Mouse (Mus musculus): Measurements from ENCODE around the gene Tmod3. TPM values are rescaled to one million over a fixed set of nuclear protein-coding genes. Genes with fewer than 3 reads are reported as not detected.
A peak's percentile ranks its signal among the peaks of the same experiment; 100 is the strongest.

The Tmod3 gene
- 103 and 113 TPM in 2 replicates for polyA plus RNA-seq (2014; fragmentation: Nextera tagmentation; extraction: Ambion mirVana)

DNA sequence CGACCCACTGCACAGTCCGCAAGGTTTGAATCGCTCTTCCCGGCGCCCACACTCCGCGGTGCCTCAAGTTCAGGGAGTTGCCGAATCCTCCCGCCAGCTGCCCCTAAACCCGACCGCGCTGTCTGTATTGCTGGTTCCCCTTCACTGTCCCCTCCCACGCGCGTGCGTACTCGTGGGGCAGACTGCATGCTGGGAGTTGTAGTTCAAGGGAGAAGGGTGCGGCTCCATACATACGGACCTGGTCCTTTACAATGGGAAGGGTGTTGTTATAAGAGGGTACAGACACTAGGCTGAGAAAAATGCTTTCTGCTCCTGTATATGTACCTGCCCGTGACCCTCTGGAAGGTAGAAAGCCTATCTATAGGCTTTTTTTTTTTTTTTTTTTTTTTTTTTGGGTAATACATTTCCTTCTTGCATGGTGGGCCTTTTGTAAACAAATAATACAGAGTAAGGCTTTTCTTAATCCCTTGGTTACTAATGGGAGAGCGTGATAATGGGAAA lies at the start of gene Tmod3:
TSS of gene Tmod3 (minus strand) at position 146 of the 501 bp plus-strand sequence.
- WGBS, result 2% methylated on average over 21 of the region's 21 CpGs
- H3K9ac ChIP-seq (ENCODE audit: low read length), result peak within 1 kb of the TSS; percentile 76
- no peaks in the 10 kb centered on the region for H3K27me3 ChIP-seq (ENCODE audit: control insufficient read depth, insufficient read depth, low read length)
- DNase-seq (ENCODE audit: low spot score), result peak; percentile 95
- peaks cover 6% of the 10 kb centered on the region for H3K4me1 ChIP-seq (ENCODE audit: control insufficient read depth, insufficient read depth, low read length)
- no peaks in the 10 kb centered on the region for H3K9me3 ChIP-seq (ENCODE audit: control insufficient read depth, low read length)
- ATAC-seq (ENCODE audit: insufficient number of reproducible peaks, low FRiP score, low TSS enrichment, low read depth), result peak; percentile 95
- H3K4me3 ChIP-seq (ENCODE audit: low read depth, low read length), result peak within 1 kb of the TSS; percentile 78
- peak within 1 kb of the TSS; percentile 83 for H3K4me2 ChIP-seq (ENCODE audit: low read depth, severe bottlenecking)
- no peak within 1 kb of the TSS; the same call in 1 of the 2 replicates for H3K27ac ChIP-seq (replicated peaks; ENCODE audit: low read depth, low read length)
- no peaks in the 10 kb centered on the region for H3K36me3 ChIP-seq (ENCODE audit: control insufficient read depth, insufficient read depth, low read length)

DNA sequence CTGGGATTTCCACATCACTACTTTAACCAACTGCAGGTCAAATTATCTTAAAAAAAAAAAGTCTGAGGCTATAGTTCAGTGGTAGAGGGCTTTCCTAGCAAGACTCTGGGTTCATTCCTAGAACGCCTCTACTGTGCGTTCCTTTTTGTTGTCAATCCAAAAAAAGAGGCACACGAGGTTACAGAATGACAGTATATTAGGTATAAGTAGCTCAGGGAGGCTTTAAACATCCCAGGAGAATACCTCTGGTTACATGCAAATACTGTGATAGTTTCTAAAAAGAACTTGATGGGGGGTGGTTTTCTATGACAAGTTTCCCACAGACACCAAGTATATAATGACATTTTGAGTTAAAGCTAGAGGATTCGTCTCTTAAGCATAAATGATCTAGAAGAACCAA lies 48.0 kb upstream of the Tmod3 start:
- Histone ChIP-seq H3K9ac (ENCODE audit: low read length) (no peak overlapping the region), H3K4me1 (ENCODE audit: control insufficient read depth, insufficient read depth, low read length) (no peaks in the 10 kb centered on the region), H3K4me3 (ENCODE audit: low read depth, low read length) (no peak overlapping the region), H3K27me3 (ENCODE audit: control insufficient read depth, insufficient read depth, low read length) (no peaks in the 10 kb centered on the region), H3K27ac (replicated peaks; ENCODE audit: low read depth, low read length) (no peak overlapping the region), H3K9me3 (ENCODE audit: control insufficient read depth, low read length) (no peaks in the 10 kb centered on the region), H3K4me2 (ENCODE audit: low read depth, severe bottlenecking) (no peak overlapping the region), H3K36me3 (ENCODE audit: control insufficient read depth, insufficient read depth, low read length) (no peaks in the 10 kb centered on the region)
- 90% methylated on average over 4 of the region's 4 CpGs for WGBS
- ATAC-seq (ENCODE audit: insufficient number of reproducible peaks, low FRiP score, low TSS enrichment, low read depth) (no peak), DNase-seq (ENCODE audit: low spot score) (no peak)

DNA sequence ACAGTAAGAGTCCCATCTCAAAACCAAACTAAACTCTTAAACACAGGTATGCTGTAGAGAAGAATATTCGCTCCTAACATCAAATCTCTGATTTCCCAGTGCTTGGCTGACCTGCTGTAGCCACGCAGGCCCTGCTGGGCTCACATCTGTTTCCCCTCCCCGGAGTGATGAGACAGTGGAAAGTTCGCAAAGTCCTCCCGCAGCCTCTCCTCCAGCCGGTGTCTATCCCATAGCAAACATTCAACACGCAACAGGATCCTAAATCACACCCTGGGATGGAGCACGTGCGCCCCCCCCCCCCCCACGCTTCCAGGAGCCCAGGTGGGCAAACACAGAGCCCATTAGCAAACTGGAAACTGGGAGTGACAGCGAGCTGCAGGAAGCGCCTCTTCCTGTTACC lies 42.1 kb upstream of the Tmod3 start:
- Histone ChIP-seq H3K27me3 (ENCODE audit: control insufficient read depth, insufficient read depth, low read length) (no peaks in the 10 kb centered on the region), H3K4me2 (ENCODE audit: low read depth, severe bottlenecking) (no peak overlapping the region; the same call in 1 of the 2 replicates), H3K36me3 (ENCODE audit: control insufficient read depth, insufficient read depth, low read length) (no peaks in the 10 kb centered on the region), H3K9me3 (ENCODE audit: control insufficient read depth, low read length) (no peaks in the 10 kb centered on the region), H3K4me1 (ENCODE audit: control insufficient read depth, insufficient read depth, low read length) (no peaks in the 10 kb centered on the region), H3K4me3 (ENCODE audit: low read depth, low read length) (no peak overlapping the region), H3K27ac (replicated peaks; ENCODE audit: low read depth, low read length) (no peak overlapping the region), H3K9ac (ENCODE audit: low read length) (no peak overlapping the region)
- ATAC-seq (ENCODE audit: insufficient number of reproducible peaks, low FRiP score, low TSS enrichment, low read depth) (no peak), DNase-seq (ENCODE audit: low spot score) (no peak)
- 48% methylated on average over 12 of the region's 12 CpGs for WGBS

DNA sequence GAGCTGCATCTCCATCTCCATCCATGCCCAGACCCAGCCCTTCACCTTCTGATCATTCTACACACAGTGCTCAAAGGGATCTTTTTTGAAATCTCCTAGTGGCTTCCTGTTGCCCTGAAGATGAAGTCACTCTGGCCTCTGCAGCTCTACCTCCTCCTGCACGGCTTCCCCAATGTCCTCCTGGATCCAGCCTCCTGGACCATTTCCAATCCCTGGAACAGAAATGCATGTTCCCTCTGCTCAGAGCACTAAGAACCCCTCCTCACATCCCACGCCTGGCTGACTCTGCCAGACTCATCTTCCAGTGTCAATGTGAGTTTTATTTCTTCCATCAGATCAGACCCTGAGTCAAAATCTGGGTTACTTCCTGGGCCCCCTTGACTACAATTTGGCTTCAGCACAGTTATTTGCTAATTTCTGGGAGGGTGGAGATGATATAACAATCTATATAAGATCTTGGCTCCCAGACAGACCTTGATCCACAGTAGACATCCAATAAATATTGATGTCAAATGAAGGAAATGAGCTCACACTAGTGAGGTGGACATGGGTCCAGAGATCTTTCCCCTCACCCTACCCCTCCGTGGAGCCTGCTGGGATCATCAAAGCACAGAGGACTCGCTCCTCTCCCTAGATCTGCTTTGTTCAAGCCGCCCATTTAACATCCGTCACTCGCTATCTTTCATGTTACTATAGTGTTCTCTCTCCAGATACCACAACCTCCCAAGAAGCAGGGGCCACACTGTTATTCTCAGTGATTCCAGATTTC lies 40.9 kb upstream of the Tmod3 start:
- 72% methylated on average over 7 of the region's 7 CpGs for WGBS
- H3K27ac ChIP-seq (replicated peaks; ENCODE audit: low read depth, low read length), result no peak overlapping the region
- H3K9me3 ChIP-seq (ENCODE audit: control insufficient read depth, low read length), result no peaks in the 10 kb centered on the region
- DNase-seq (ENCODE audit: low spot score), result no peak
- no peaks in the 10 kb centered on the region for H3K36me3 ChIP-seq (ENCODE audit: control insufficient read depth, insufficient read depth, low read length)
- H3K9ac ChIP-seq (ENCODE audit: low read length), result no peak overlapping the region
- no peaks in the 10 kb centered on the region for H3K27me3 ChIP-seq (ENCODE audit: control insufficient read depth, insufficient read depth, low read length)
- ATAC-seq (ENCODE audit: insufficient number of reproducible peaks, low FRiP score, low TSS enrichment, low read depth), result no peak
- no peaks in the 10 kb centered on the region for H3K4me1 ChIP-seq (ENCODE audit: control insufficient read depth, insufficient read depth, low read length)
- no peak overlapping the region for H3K4me2 ChIP-seq (ENCODE audit: low read depth, severe bottlenecking)
- no peak overlapping the region for H3K4me3 ChIP-seq (ENCODE audit: low read depth, low read length)

DNA sequence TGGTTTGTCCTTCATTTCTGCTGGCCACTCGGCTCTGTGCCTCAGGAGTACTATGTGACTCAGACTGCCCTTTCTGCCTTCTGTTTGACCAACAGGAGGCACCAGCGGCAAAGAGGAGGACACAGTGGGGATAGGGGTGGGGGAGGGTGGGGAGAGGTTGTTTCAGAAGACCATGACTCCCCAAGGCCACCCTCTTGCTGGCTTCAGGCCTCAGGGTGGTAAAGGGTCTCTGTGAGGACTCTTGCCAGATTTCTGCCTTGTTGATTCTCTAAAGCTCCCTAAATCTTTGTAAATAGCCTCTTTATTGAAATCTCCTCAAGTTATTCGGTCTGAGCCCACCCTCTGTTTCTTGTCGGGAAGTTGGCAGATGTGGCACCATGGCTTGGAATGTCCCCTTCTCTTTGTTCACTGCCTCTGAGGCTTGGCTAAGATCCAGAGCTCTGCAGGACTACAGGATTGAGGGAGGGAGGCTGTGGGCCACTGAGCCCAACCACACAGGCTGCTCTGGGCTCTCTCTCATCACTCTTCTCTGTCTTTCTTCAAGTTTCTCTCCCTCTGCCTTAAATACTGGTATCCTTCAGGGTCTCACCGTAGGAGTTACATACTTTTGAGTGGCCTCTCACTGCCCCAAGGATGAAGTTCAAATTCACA lies 39.9 kb upstream of the Tmod3 start:
- ATAC-seq (ENCODE audit: insufficient number of reproducible peaks, low FRiP score, low TSS enrichment, low read depth) (no peak), DNase-seq (ENCODE audit: low spot score) (no peak)
- Histone ChIP-seq H3K4me2 (ENCODE audit: low read depth, severe bottlenecking) (no peak overlapping the region), H3K4me1 (ENCODE audit: control insufficient read depth, insufficient read depth, low read length) (no peaks in the 10 kb centered on the region), H3K27me3 (ENCODE audit: control insufficient read depth, insufficient read depth, low read length) (no peaks in the 10 kb centered on the region), H3K27ac (replicated peaks; ENCODE audit: low read depth, low read length) (no peak overlapping the region), H3K9ac (ENCODE audit: low read length) (no peak overlapping the region), H3K4me3 (ENCODE audit: low read depth, low read length) (no peak overlapping the region), H3K36me3 (ENCODE audit: control insufficient read depth, insufficient read depth, low read length) (peaks cover 2% of the 10 kb centered on the region; the same call in 1 of the 2 replicates), H3K9me3 (ENCODE audit: control insufficient read depth, low read length) (no peaks in the 10 kb centered on the region)
- 66% methylated on average over 5 of the region's 5 CpGs for WGBS

DNA sequence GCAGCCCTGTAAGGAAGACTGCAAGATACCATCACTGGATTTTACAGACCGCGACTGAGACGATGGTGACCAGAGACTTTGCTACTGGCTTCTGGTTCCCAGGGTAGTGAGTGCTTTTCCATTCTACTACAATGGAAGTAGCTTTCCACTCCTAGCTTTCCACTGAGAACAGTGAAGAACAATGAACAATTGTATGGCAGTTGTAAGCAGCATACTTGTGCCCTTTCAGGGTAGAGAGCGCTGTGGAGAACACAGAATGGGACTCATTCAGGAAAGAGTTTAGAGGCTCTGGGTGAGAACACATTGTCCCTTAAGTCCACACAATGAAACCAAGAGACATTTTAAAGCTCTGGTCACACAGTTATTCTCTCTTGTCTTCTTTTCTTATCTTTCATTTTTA lies 38.1 kb upstream of the Tmod3 start:
- no peaks in the 10 kb centered on the region for H3K4me1 ChIP-seq (ENCODE audit: control insufficient read depth, insufficient read depth, low read length)
- no peak for ATAC-seq (ENCODE audit: insufficient number of reproducible peaks, low FRiP score, low TSS enrichment, low read depth)
- no peaks in the 10 kb centered on the region for H3K9me3 ChIP-seq (ENCODE audit: control insufficient read depth, low read length)
- no peak overlapping the region for H3K4me3 ChIP-seq (ENCODE audit: low read depth, low read length)
- H3K27me3 ChIP-seq (ENCODE audit: control insufficient read depth, insufficient read depth, low read length), result no peaks in the 10 kb centered on the region
- no peak for DNase-seq (ENCODE audit: low spot score)
- H3K4me2 ChIP-seq (ENCODE audit: low read depth, severe bottlenecking), result no peak overlapping the region
- H3K9ac ChIP-seq (ENCODE audit: low read length), result no peak overlapping the region
- H3K27ac ChIP-seq (replicated peaks; ENCODE audit: low read depth, low read length), result no peak overlapping the region
- WGBS, result 89% methylated on average over 4 of the region's 4 CpGs
- peaks cover 2% of the 10 kb centered on the region; the same call in 1 of the 2 replicates for H3K36me3 ChIP-seq (ENCODE audit: control insufficient read depth, insufficient read depth, low read length)

DNA sequence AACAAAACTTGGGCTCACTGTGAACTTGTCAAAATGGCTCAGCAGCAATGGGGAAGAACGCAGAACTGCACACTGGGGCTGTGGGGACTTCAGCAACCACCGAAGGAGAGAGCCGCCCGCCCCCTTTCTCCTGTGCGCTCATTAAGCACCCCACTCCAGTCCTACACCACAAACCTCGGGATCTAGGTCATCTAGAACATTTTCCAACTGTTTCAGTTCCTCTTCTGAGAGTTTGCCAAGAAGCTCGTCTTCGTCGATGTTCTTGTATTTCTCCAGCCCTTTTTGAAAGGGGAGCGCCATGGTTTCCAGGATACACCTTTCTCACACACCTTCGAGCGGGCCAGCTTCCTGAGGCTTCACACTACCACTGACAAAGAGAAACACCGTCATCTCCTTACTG lies 37.6 kb upstream of the Tmod3 start:
- WGBS, result 91% methylated on average over 13 of the region's 13 CpGs

DNA sequence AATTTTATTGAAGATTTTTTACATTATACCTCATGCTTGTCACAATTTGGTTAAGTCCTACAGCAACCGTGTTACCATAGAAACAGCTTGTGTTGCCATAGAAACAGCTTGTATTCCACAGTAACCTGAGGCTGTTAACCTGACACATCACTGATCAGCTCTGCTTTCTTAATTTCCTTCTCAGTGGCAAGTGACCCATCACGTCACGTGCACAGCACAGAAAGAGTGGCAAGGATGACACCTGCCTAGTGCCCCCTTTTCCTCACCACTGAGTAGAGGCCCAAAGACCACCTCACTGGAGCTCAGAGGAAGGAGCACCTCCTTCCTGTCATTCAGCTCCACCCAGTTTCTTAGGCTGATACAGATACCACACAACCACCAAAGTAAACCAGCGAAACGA lies 34.0 kb upstream of the Tmod3 start:
- Histone ChIP-seq H3K36me3 (ENCODE audit: control insufficient read depth, insufficient read depth, low read length) (peaks cover 2% of the 10 kb centered on the region; the same call in 1 of the 2 replicates), H3K4me3 (ENCODE audit: low read depth, low read length) (no peak overlapping the region), H3K9ac (ENCODE audit: low read length) (no peak overlapping the region), H3K4me1 (ENCODE audit: control insufficient read depth, insufficient read depth, low read length) (no peaks in the 10 kb centered on the region), H3K27me3 (ENCODE audit: control insufficient read depth, insufficient read depth, low read length) (no peaks in the 10 kb centered on the region), H3K4me2 (ENCODE audit: low read depth, severe bottlenecking) (no peak overlapping the region), H3K27ac (replicated peaks; ENCODE audit: low read depth, low read length) (no peak overlapping the region), H3K9me3 (ENCODE audit: control insufficient read depth, low read length) (no peaks in the 10 kb centered on the region; the same call in 1 of the 2 replicates)
- DNase-seq (ENCODE audit: low spot score) (no peak), ATAC-seq (ENCODE audit: insufficient number of reproducible peaks, low FRiP score, low TSS enrichment, low read depth) (0 out of 2 replicates have a peak, but pooled peaks have one; percentile 38)
- 86% methylated on average over 5 of the region's 5 CpGs for WGBS

More for the DNA sequence above, 37.6 kb upstream of the Tmod3 start:
- Histone ChIP-seq H3K4me3 (ENCODE audit: low read depth, low read length) (no peak overlapping the region), H3K36me3 (ENCODE audit: control insufficient read depth, insufficient read depth, low read length) (peaks cover 2% of the 10 kb centered on the region; the same call in 1 of the 2 replicates), H3K4me1 (ENCODE audit: control insufficient read depth, insufficient read depth, low read length) (no peaks in the 10 kb centered on the region), H3K27me3 (ENCODE audit: control insufficient read depth, insufficient read depth, low read length) (no peaks in the 10 kb centered on the region), H3K9ac (ENCODE audit: low read length) (no peak overlapping the region), H3K4me2 (ENCODE audit: low read depth, severe bottlenecking) (no peak overlapping the region), H3K27ac (replicated peaks; ENCODE audit: low read depth, low read length) (no peak overlapping the region), H3K9me3 (ENCODE audit: control insufficient read depth, low read length) (no peaks in the 10 kb centered on the region)
- DNase-seq (ENCODE audit: low spot score), result no peak
- ATAC-seq (ENCODE audit: insufficient number of reproducible peaks, low FRiP score, low TSS enrichment, low read depth), result no peak
